Mouse (Mus musculus) small intestine, adult 10 weeks (tissue): Measurements from ENCODE around the gene 4930438A08Rik. TPM values are rescaled to one million over a fixed set of nuclear protein-coding genes. Genes with fewer than 3 reads are reported as not detected.

ENCODE experiments used
- polyA plus RNA-seq: library from polyadenylated mRNA; stranded (reverse); fragments of 350-450 nt; fragmentation: Illumina TruSeq; extraction: RNeasy Lipid Tissue Mini Kit (QIAGEN cat#74804); gene quantifications from one replicate; pipeline ENCODE4 v1.2.3, GENCODE M21; 2014; ENCODE audit warnings: low replicate concordance

Gene 4930438A08Rik
- polyA plus RNA-seq, result not detected

DNA sequence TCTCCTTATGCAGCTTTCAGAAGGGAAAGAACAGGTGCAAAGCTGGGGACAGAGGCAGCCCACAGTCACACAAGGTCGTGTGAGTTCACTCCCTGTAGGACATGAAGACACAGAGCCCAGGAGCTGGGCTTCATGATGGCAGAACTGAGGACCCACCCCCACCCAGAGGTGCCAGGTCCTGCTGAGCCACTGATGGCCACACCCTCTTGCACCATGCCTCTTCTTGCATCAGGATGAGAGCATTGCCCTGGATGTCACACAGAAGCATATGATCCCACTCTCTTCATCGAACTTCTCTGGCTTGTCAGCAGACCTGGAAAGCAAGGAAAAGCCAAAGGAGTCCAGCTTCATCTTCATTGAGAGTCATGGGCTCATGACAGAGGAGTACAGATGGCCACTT lies at the start of gene 4930438A08Rik:
Gene 4930438A08Rik, plus strand, starts transcription at position 228 of the 400 bp plus-strand sequence.

DNA sequence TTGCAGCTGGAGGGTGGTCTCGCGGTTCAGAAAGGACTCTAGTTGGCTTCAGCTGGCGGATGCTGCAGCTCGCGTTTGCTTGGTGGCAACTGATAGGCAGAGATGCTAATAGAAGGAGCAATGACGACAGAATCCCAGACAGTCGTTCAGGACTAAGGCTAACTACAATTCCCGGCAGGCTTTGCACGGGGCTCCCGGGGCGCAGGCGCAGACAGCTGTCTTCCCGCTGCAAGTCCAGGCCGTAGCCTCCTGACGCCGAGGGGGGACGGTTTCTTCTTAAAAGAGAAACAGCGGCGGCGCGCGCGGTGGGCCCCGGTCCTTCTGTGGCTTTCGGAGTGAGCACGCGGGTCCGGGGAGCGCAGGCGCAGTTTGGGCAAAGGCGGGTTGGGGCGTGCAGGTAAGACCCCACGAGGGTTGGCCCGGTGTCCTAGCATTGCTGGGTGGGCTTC lies 32.3 kb downstream of the 4930438A08Rik start, which contains the start of gene Zfp692:
Gene Zfp692, plus strand, starts transcription at position 210 of the 449 bp plus-strand sequence.

GRCm38 (mm10) chr11:58330276-58331148 lies 55.9 kb downstream of the 4930438A08Rik start, which contains the start of the genes Zfp672 and Sh3bp5l:
Gene Zfp672 (minus strand): TSS chr11:58330339.
Gene Sh3bp5l (plus strand): TSS chr11:58330724.

Other genes starting within 250 kb of the 4930438A08Rik start
- not detected for gene Gm12248, start 181.7 kb upstream of the 4930438A08Rik start, polyA plus RNA-seq
- 16.6 TPM for gene Cnot8, start 170.6 kb upstream of the 4930438A08Rik start, polyA plus RNA-seq
- gene Gemin5, start 106.3 kb upstream of the 4930438A08Rik start, polyA plus RNA-seq, result 1.6 TPM
- gene Mrpl22, start 103.1 kb upstream of the 4930438A08Rik start, polyA plus RNA-seq, result 20.5 TPM
- 31.3 TPM for gene Igtp, start 75.2 kb upstream of the 4930438A08Rik start, polyA plus RNA-seq
- gene Irgm2, start 75.2 kb upstream of the 4930438A08Rik start, polyA plus RNA-seq, result 23.6 TPM
- 0.59 TPM for gene Zfp692, start 32.3 kb downstream of the 4930438A08Rik start, polyA plus RNA-seq
- 52.8 TPM for gene Zfp672, start 55.5 kb downstream of the 4930438A08Rik start, polyA plus RNA-seq
- gene Sh3bp5l, start 55.9 kb downstream of the 4930438A08Rik start, polyA plus RNA-seq, result 0.63 TPM
- 654 TPM for gene Lypd8, start 104.2 kb downstream of the 4930438A08Rik start, polyA plus RNA-seq
- 0.52 TPM for gene 1810065E05Rik, start 146.3 kb downstream of the 4930438A08Rik start, polyA plus RNA-seq
- gene Gm12253, start 157.8 kb downstream of the 4930438A08Rik start, polyA plus RNA-seq, result not detected
- not detected for gene Lypd9, start 178.1 kb downstream of the 4930438A08Rik start, polyA plus RNA-seq
- gene Olfr30, start 187.5 kb downstream of the 4930438A08Rik start, polyA plus RNA-seq, result not detected
- not detected for gene Olfr332, start 217.8 kb downstream of the 4930438A08Rik start, polyA plus RNA-seq
- not detected for gene Olfr331, start 227.8 kb downstream of the 4930438A08Rik start, polyA plus RNA-seq